Mouse (Mus musculus) layer of hippocampus, adult 11-12 months (tissue): Measurements from ENCODE around the gene Tmem8b.

Source experiments
- DNase-seq: peaks from one replicate; pipeline ENCODE4 v3.0.0; 2022; ENCODE audit warnings: low spot score

Tmem8b gene

GRCm38 (mm10) chr4:43713652-43714219 is 45.0 kb downstream of the Tmem8b start:
- no peak for DNase-seq

DNA sequence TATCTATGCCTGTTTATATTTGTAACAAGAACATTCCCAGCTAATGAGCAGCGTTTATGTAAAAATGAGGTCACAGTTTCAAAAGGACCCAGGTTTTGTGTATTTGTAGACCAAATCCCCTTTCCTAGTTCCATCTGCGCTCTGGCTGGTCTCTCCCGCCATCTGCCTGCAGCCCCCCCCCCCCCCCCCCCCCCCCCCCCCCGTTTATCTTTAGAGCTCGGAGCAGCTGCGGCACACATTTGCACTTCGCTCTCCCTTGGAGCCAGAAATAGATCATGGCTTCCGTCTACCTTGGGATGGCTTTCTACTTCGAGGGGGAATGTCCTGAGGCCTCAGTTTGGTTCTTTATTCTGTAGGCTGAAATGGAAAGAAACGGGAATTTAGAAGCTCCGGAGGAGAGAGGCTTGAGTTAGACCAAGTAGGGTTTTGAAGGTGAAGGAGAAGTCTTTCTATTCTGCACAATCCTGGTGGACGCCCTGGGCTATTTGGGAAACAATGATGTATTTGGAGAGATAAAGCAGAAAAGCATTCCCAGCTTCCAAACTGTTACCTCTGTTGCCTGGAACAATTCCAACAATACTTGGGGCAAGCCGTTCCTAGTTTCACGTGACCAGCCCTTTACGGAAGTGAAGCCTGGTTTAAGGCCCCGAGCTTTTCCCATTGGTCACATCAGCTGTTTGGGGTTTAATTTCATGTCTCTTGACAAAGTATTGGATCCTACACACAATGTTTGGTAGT is 51.9 kb downstream of the Tmem8b start:
- DNase-seq = no peak

DNA sequence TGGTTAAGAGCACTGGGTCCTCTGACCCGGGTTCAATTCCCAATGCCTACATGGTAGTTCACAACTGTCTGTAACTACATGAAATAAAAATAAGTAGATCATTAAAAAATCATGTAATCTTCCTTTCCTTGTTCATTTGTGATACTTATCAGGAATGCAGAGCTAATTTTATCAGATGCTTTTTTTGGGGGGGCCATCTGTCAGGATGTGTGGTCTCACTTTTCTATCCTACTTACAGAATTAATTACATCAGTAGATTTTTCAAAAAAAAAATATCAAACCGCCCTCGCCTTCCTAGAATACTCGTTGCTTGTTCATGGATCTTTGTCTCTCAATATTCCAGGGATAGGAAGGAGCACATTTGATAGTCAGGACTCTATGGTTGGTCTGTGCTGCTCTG is 53.4 kb downstream of the Tmem8b start:
- DNase-seq = peak; percentile 41

GRCm38 (mm10) chr4:43724764-43725163 is 56.0 kb downstream of the Tmem8b start:
- DNase-seq = peak; percentile 28

- DNase-seq = no peak
Observed at GRCm38 (mm10) chr4:43726228-43726993, 57.6 kb downstream of the Tmem8b start.

GRCm38 (mm10) chr4:43726995-43727394 is 58.2 kb downstream of the Tmem8b start, which contains the start of gene Hrct1:
TSS of gene Hrct1 (plus strand) at chr4:43727188.
- DNase-seq = no peak

GRCm38 (mm10) chr4:43727718-43728575 is 59.2 kb downstream of the Tmem8b start:
- DNase-seq = no peak

DNA sequence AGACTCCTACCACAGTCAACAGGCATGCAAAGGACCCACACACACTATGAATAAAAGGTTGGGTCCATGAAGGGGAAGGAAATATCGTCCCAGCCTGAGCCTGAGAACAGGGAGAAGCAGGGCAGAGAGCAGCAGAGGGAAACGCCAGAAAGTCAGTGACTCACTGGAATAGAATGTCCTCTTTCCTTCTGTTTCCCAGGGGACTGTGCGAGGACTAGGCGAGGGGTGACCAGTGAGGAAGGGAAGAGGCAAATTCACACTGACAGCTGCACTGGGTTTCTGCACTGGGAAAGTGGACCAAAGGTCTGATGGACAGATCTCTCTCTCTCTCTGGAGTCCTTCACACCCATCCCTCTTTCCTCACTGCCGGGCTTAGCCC is 59.8 kb downstream of the Tmem8b start:
- no peak for DNase-seq

- no peak for DNase-seq
Observed at GRCm38 (mm10) chr4:43729126-43729525, 60.4 kb downstream of the Tmem8b start.

DNA sequence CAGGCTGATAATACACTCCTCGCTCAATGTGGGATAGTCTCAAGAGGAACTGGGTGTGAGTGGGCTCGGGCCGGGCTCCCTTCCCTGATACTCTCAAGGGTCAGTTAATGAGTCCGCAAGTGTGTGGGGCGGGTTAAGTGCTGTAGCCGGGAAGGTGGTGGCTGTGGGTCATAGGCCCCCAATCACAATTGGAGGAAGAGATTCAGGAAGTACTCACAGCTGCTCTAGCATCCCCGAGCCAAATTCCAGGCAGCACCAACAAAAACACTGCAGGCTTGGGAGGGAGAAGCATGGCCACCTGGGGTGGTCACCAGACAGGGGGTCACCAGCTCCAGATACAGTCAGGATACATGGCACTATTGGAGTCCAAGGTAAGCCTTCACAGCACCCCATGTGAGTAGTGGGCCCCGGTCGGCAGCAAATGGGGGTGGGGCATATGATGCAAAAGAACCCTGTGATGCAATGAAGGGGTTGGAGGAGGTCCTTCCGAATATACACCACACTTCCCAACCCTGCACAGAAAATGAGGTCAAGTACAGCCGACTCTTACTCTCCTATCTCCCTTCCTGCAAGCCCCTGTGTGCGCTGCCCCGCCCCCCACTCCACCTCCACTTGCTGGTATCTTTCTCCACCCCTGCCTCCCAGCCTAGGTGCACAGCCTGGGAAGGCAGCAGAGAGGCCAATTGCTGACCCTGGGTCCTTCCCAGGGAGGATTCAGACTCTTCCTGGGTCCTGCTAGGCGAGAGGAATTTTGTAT is 61.2 kb downstream of the Tmem8b start, which contains the start of gene Spaar:
TSS of gene Spaar (plus strand) at position 241 of the 757 bp plus-strand sequence.
- no peak for DNase-seq

DNA sequence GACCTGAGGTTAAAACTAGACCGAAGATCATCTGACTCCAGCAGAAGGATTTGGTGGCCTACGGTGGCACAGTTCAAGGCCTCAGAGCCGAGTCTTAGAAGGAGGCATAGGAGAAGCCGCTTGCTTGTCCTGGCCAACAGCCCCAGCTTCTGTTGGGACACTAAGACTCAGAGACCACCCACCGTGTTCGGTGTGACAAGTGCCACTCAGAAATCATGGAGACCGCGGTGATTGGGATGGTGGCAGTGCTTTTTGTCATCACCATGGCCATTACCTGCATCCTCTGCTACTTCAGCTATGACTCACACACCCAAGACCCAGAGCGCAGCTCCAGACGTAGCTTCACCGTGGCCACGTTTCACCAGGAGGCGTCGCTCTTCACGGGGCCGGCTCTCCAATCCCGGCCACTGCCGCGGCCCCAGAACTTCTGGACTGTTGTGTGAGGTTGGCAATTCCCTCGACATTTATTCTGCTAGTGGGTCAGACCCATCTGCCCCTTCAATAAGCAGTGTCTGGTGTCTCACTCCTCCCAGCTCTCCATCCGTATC is 62.1 kb downstream of the Tmem8b start:
- DNase-seq = no peak

GRCm38 (mm10) chr4:43732171-43732570 is 63.4 kb downstream of the Tmem8b start:
- no peak for DNase-seq

- DNase-seq = no peak
Observed at GRCm38 (mm10) chr4:43733186-43733585, 64.4 kb downstream of the Tmem8b start.

DNA sequence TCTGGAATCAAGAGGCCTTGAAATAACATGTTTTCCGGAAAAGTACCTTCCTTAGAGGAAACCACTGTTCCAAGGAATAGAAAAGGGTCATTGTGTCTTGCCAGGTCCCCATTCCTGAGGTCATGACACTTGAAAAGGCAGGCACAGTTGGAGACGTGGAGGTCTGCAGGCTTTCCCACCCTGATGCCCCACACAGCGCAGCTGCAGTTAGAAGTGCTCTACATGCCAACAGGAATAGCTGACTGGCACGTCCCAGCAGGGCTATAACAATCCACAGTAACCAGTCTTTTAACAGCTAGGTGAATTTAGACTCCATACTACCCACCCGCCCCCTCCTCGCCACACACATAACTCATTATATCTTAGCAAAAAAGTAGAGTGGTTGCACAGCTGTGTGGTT is 68.4 kb downstream of the Tmem8b start:
- no peak for DNase-seq

GRCm38 (mm10) chr4:43738989-43739674 is 70.4 kb downstream of the Tmem8b start:
- no peak for DNase-seq

DNA sequence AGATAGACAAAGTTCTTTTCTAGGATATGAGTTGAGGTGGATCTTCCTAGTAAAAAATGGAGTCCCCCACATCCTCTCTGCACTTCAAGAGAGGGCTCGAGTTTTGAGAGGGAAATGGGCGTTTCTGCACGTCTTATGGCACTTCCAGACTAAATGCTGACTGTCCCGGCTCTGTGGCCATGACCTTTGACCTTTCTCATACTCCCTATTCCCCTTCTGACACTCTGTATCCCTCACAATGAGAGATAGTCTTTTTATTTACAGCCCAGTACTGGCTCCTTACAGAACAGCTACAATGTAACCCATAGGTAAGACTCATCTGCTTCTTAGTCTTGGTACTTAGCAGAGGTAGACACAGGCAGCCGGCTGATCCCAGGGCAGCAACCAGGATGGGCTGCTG is 72.8 kb downstream of the Tmem8b start:
- DNase-seq = no peak
